Mouse (Mus musculus) embryonic facial prominence, embryonic 15.5 days (tissue): ENCODE data around the gene Mocs1. TPM values are rescaled to one million over a fixed set of nuclear protein-coding genes. Genes with fewer than 3 reads are reported as not detected.

ENCODE experiments used
- ATAC-seq: fragments of 200-750 bp; cut with Nextera tagmentation; 2 replicates; pipeline ENCODE4 v1.8.0; 2017; ENCODE audit warnings: low read depth, moderate TSS enrichment; ENCODE audit not compliant: insufficient number of reproducible peaks, low FRiP score, low TSS enrichment
- H3K27ac ChIP-seq: fragments of 300-500 bp; sonication (generic); replicated peaks from 2 replicates; pipeline ENCODE4 v1.5.1; 2015; ENCODE audit warnings: mild to moderate bottlenecking, inconsistent platforms
- H3K27me3 ChIP-seq: fragments of 300-500 bp; sonication (generic); 2 replicates; pipeline ENCODE4 v1.6.1; 2015; ENCODE audit warnings: inconsistent platforms
- H3K36me3 ChIP-seq: fragments of 300-500 bp; sonication (generic); 2 replicates; pipeline ENCODE4 v1.6.1; 2015; ENCODE audit warnings: mild to moderate bottlenecking, inconsistent platforms
- H3K4me1 ChIP-seq: fragments of 300-500 bp; sonication (generic); 2 replicates; pipeline ENCODE4 v1.6.1; 2015; ENCODE audit warnings: inconsistent platforms
- H3K4me2 ChIP-seq: fragments of 300-500 bp; sonication (generic); replicated peaks from 2 replicates; pipeline ENCODE4 v1.6.1; 2015; ENCODE audit warnings: mild to moderate bottlenecking, inconsistent platforms
- H3K4me3 ChIP-seq: fragments of 300-500 bp; sonication (generic); replicated peaks from 2 replicates; pipeline ENCODE4 v1.5.1; 2015; ENCODE audit warnings: mild to moderate bottlenecking, inconsistent platforms
- H3K9ac ChIP-seq: fragments of 300-500 bp; sonication (generic); 2 replicates; pipeline ENCODE4 v1.6.1; 2015; ENCODE audit warnings: inconsistent platforms
- H3K9me3 ChIP-seq: fragments of 300-500 bp; sonication (generic); replicated peaks from 2 replicates; pipeline ENCODE4 v1.6.1; 2016; ENCODE audit warnings: inconsistent platforms
- WGBS: fragments of 180-500 bp; shearing (Covaris S2); methylation state at CpG from one replicate; pipeline ENCODE4 v1.1.7; 2015; 5-methylcytosine and 5-hydroxymethylcytosine counted together
- polyA plus RNA-seq: library from polyadenylated mRNA; unstranded; fragments of >200 nt; fragmentation: Nextera tagmentation; extraction: Ambion mirVana; gene quantifications from 2 replicates; pipeline ENCODE4 v1.2.1, GENCODE M21; 2015

Gene Mocs1
- 9.7 and 11.3 TPM in 2 replicates for polyA plus RNA-seq

DNA sequence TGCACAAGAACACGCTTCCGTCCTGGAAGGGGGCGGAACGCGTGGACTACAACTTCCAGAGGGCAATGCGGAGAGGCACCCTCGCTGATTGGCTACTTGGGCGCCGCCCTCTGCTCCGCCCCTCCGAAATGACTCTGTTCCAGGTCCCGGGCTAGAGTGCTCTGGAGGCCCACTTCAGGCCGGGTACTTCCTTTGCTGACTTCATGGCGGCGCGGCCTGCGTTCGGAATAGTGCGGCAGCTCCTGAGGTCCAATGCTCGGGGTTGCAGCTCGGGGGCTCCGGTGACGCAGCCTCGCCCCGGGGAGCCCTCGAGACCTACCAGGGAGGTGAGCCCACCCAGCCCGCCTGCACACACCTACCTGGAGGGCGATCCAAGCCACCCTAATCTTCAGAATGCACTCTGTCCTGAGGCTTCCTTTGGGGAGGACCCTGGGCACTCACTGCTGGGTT lies at the start of gene Mocs1:
Gene Mocs1, plus strand, starts transcription at position 124 of the 450 bp plus-strand sequence.
- H3K27ac ChIP-seq: peak within 1 kb of the TSS; percentile 80
- WGBS: 1% methylated on average over 28 of the region's 28 CpGs
- ATAC-seq: peak; percentile 97
- H3K36me3 ChIP-seq: no peaks in the 10 kb centered on the region; the same call in 1 of the 2 replicates
- peak within 1 kb of the TSS; percentile 84 for H3K4me2 ChIP-seq
- H3K4me3 ChIP-seq: peak within 1 kb of the TSS; percentile 86
- peak within 1 kb of the TSS; percentile 87 for H3K9ac ChIP-seq
- no peaks in the 10 kb centered on the region for H3K9me3 ChIP-seq
- H3K27me3 ChIP-seq: no peaks in the 10 kb centered on the region
- H3K4me1 ChIP-seq: peaks cover 38% of the 10 kb centered on the region

DNA sequence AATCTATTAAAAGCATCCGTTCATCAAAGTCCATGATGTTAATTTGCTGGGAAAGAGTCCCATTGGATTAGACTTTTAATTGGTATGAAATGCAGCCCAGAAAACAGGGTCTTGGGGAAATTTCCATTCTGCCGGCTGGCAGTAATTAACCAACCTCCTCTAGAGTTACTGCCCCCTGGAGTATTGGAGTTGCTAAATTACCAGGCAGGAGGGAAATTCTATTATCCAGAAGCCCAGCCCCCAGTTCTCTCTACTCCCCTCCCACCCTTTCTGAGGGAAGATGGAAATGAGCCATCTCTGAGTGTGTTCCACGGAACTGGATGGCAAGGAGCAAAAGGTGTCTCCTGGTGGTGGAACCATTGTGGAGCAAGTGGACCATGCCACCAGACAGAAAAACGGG lies 48.5 kb upstream of the Mocs1 start:
- Histone ChIP-seq H3K27me3 (no peaks in the 10 kb centered on the region), H3K27ac (no peak overlapping the region), H3K4me1 (0 out of 2 replicates have a peak, but pooled peaks cover 4% of the 10 kb centered on the region), H3K4me3 (no peak overlapping the region), H3K9ac (no peak overlapping the region), H3K9me3 (no peaks in the 10 kb centered on the region), H3K4me2 (no peak overlapping the region), H3K36me3 (no peaks in the 10 kb centered on the region)
- 56% methylated on average over 4 of the region's 4 CpGs for WGBS
- no peak for ATAC-seq

DNA sequence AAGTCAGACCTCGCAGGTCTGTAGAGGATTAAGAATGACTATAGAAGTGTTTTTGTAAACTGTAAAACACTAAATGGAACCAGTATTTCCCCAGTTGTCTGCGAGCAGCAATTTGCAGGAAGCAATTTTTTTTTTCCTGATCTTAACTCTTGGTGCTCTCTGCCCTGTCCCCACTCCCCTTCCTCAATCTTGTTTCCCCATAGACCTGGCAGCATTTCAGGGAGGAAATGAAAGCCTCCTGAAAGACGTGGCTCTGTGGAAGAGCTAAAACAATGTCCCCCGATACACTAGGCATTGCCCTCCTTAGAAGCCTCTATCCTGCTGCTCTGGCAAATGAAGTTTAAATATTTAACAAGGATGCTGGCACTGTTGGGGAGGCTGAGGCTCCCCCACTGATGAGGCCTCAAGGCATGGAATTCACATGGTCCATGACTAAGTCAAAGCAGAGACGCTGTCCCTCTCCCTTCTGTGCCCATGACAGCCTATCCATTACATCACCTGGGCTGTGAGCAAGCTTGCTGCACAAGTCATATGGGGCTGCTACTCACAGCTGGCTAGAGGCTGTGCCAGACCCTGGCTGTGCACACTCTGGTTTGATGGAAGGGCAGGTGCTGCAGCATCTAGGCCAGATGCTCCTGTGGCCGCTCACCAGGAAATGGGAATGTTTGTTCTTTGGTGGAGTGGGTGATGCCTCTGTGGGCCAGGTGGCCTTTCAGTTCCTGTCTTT lies 43.8 kb upstream of the Mocs1 start:
- Histone ChIP-seq H3K27me3 (no peaks in the 10 kb centered on the region), H3K27ac (peak overlapping the region; percentile 13; the same call in 1 of the 2 replicates), H3K9me3 (no peaks in the 10 kb centered on the region), H3K4me2 (no peak overlapping the region), H3K4me3 (no peak overlapping the region), H3K36me3 (no peaks in the 10 kb centered on the region), H3K9ac (no peak overlapping the region), H3K4me1 (0 out of 2 replicates have a peak, but pooled peaks cover 5% of the 10 kb centered on the region)
- ATAC-seq: peak; percentile 80
- 24% methylated on average over 6 of the region's 6 CpGs for WGBS

DNA sequence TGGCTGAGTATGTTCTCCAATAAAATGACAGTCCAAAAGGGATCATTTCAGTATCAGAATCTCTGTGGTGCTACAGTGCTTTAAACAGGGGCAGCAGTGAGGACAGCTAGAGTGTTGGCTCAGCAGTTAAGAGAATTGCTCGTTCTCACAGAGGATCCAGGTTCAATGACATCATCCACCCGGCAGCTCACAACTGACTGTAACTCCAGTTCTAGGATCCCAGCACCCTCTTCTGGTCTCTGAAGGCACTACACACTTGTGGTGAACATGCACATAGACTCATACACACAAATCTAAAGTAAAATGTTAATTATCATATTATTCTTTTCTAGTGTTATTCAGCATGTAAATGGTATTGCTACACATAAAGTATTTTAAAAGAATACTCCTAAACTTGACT lies 40.4 kb upstream of the Mocs1 start:
- H3K27ac ChIP-seq: no peak overlapping the region
- no peaks in the 10 kb centered on the region for H3K27me3 ChIP-seq
- 0 out of 2 replicates have a peak, but pooled peaks cover 5% of the 10 kb centered on the region for H3K4me1 ChIP-seq
- no peaks in the 10 kb centered on the region for H3K36me3 ChIP-seq
- no peak overlapping the region for H3K4me3 ChIP-seq
- no peak for ATAC-seq
- H3K9ac ChIP-seq: no peak overlapping the region
- WGBS: 96% methylated on average over 2 of the region's 2 CpGs
- H3K9me3 ChIP-seq: no peaks in the 10 kb centered on the region
- no peak overlapping the region for H3K4me2 ChIP-seq

DNA sequence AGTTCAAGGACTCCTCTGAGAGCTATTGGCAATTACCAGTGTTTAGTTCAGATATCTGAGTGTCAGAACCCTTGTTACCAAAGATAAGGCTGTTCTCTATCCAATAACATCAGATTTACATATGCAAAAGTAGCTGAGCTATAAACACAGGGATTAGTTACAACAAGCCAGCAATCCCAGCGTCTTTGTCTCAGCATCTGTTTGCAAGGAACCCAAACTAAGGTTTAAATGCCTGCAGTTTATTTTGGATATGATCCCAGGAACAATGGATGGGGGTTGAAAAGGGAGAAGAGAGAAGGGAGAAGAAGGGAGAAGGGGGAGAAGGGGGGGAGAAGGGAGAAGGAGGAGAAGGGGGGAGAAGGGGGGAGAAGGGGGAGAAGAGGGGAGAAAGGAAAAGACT lies 35.4 kb upstream of the Mocs1 start:
- 0% methylated on average over 1 of the region's 1 CpGs for WGBS
- Histone ChIP-seq H3K4me1 (no peaks in the 10 kb centered on the region), H3K9ac (no peak overlapping the region), H3K27ac (0 out of 2 replicates have a peak overlapping the region, but pooled peaks have one; percentile 22), H3K9me3 (no peaks in the 10 kb centered on the region), H3K4me2 (no peak overlapping the region), H3K27me3 (no peaks in the 10 kb centered on the region), H3K36me3 (no peaks in the 10 kb centered on the region), H3K4me3 (no peak overlapping the region)
- no peak for ATAC-seq

DNA sequence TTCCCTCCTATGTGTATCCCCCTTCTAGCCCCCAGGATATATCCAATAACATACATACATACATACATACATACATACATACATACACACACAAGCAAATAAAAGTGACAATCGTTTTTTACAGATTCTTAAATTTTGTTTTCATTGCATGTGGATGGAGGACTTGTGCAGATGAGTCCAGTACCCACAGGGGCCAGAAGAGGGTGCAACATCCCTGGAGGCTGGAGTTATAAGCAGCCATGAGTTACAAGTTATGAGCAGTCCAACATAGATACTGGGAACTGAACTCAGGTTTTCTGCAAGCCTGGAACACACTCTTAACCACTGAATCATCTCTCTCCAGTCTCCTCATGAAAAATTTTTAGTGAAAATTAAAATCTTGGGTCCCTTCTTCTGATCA lies 33.3 kb upstream of the Mocs1 start:
- Histone ChIP-seq H3K4me1 (no peaks in the 10 kb centered on the region), H3K9ac (no peak overlapping the region), H3K36me3 (no peaks in the 10 kb centered on the region), H3K27me3 (no peaks in the 10 kb centered on the region), H3K4me2 (no peak overlapping the region), H3K4me3 (no peak overlapping the region), H3K27ac (no peak overlapping the region), H3K9me3 (no peaks in the 10 kb centered on the region)
- ATAC-seq: no peak
- 55% methylated on average over 1 of the region's 1 CpGs for WGBS

DNA sequence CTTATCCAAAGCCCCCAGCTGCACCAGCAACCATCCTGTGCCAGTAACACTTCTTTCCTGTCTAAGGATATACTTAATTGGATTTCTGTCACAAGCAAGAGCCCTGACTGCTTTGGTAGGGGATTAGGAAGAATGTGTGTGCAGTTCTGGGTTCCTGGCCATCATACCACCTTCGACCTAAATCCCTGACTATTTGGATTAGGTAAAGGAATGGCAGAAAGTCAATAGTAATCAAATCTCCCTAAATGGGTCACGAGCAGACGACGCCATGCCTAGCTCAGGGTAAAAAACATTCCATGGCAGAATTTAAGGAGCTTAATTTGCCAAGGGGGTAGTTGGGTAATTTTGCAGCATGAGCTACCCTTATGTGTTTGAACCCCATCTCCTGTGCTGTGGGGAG lies 28.6 kb upstream of the Mocs1 start:
- Histone ChIP-seq H3K9me3 (no peaks in the 10 kb centered on the region), H3K36me3 (no peaks in the 10 kb centered on the region), H3K27ac (no peak overlapping the region), H3K4me1 (no peaks in the 10 kb centered on the region), H3K4me2 (no peak overlapping the region), H3K4me3 (no peak overlapping the region), H3K27me3 (no peaks in the 10 kb centered on the region), H3K9ac (no peak overlapping the region)
- WGBS: 71% methylated on average over 4 of the region's 4 CpGs
- ATAC-seq: no peak

DNA sequence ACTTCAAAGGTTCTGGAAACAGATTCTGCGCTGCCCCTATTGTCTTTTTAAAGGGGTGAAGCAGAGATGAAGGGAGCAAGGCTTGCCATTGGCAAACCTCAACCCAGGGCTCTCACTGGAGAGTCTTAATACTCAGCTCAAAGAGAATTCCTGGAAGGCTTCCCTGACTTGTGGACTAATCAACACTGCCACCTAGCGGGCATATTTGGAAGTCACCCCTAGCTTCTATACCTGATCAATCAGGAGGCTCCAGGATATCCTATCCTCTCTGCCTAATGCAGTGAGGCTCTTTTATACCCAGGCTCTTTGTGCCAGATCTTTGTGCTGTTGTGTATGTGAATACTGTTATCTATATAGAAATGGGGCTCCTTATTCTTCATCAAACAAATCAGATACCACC lies 28.0 kb upstream of the Mocs1 start:
- no peak overlapping the region for H3K27ac ChIP-seq
- no peaks in the 10 kb centered on the region for H3K9me3 ChIP-seq
- no peak overlapping the region for H3K4me2 ChIP-seq
- ATAC-seq: no peak
- no peak overlapping the region for H3K4me3 ChIP-seq
- no peak overlapping the region for H3K9ac ChIP-seq
- no peaks in the 10 kb centered on the region for H3K4me1 ChIP-seq
- 0% methylated on average over 2 of the region's 2 CpGs for WGBS
- no peaks in the 10 kb centered on the region for H3K27me3 ChIP-seq
- no peaks in the 10 kb centered on the region for H3K36me3 ChIP-seq

DNA sequence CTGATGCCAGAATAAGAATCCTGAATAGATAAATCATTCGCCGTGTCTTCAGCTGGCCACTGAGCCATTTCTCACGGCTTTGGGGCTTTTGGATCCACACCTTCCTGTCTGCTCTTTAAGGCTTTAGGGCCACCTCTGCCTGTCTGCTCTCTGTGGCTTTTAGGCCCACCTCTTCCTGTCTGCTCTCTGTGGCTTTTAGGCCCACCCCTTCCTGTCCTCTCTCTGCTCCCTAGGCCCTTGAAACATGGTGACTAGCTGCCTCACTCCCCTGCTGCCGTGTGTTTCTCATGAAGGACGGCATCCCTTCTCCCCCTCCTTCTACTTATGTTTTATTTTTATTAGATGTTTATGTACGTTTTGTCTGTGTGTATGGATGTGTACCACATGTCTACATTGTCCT lies 25.0 kb upstream of the Mocs1 start:
- no peak overlapping the region for H3K9ac ChIP-seq
- 70% methylated on average over 6 of the region's 6 CpGs for WGBS
- ATAC-seq: no peak
- H3K4me3 ChIP-seq: no peak overlapping the region
- no peaks in the 10 kb centered on the region; the same call in 1 of the 2 replicates for H3K27me3 ChIP-seq
- no peaks in the 10 kb centered on the region for H3K4me1 ChIP-seq
- no peaks in the 10 kb centered on the region for H3K9me3 ChIP-seq
- no peak overlapping the region for H3K4me2 ChIP-seq
- H3K36me3 ChIP-seq: no peaks in the 10 kb centered on the region
- H3K27ac ChIP-seq: no peak overlapping the region

DNA sequence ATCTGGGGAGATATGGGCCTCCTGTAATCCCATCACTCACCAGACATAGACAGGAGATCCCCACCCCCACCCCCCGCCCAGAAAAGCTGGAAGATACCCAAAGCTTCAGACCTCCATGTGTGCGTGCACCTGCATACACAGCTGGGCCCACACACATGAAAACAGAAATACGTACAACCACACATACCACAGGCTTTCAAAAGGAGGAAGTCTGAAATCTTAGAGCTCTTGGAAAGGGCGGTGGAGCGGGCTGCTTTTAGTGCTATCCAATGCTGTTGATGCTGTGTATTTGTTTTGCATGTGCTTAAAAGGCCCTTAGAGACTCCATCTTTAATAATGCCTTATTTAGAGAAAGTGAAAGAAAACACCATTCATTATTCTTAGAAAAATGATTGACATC lies 22.2 kb upstream of the Mocs1 start:
- 59% methylated on average over 5 of the region's 5 CpGs for WGBS

DNA sequence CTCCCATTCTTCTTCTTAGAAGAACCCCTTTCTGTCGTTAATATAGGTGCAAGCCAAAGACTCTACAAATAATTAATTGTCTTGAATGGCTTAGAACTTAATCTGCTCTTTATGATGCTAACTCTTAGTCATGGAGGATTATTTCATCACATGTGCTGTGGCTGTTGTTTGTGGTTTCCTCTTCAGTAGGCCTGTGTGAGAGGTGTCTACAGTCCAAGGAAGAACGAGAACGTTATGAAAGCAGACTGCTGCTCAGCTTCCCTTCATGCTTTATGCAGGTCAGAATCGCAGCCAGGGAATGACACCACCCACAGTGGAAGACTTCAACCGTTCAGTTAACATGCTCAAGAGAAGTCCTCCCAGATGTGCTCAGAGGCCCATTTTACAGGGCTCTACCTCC lies 15.2 kb upstream of the Mocs1 start:
- no peak overlapping the region for H3K4me2 ChIP-seq
- no peak overlapping the region for H3K4me3 ChIP-seq
- H3K4me1 ChIP-seq: no peaks in the 10 kb centered on the region
- no peaks in the 10 kb centered on the region; the same call in 1 of the 2 replicates for H3K27me3 ChIP-seq
- ATAC-seq: no peak
- no peaks in the 10 kb centered on the region for H3K9me3 ChIP-seq
- H3K9ac ChIP-seq: no peak overlapping the region
- H3K36me3 ChIP-seq: no peaks in the 10 kb centered on the region
- 78% methylated on average over 5 of the region's 5 CpGs for WGBS
- no peak overlapping the region for H3K27ac ChIP-seq

More for the DNA sequence above, 22.2 kb upstream of the Mocs1 start:
- H3K9me3 ChIP-seq: no peaks in the 10 kb centered on the region
- ATAC-seq: no peak
- H3K36me3 ChIP-seq: no peaks in the 10 kb centered on the region
- no peak overlapping the region for H3K9ac ChIP-seq
- H3K27ac ChIP-seq: no peak overlapping the region
- no peaks in the 10 kb centered on the region for H3K4me1 ChIP-seq
- H3K4me2 ChIP-seq: no peak overlapping the region
- H3K27me3 ChIP-seq: no peaks in the 10 kb centered on the region; the same call in 1 of the 2 replicates
- no peak overlapping the region for H3K4me3 ChIP-seq

DNA sequence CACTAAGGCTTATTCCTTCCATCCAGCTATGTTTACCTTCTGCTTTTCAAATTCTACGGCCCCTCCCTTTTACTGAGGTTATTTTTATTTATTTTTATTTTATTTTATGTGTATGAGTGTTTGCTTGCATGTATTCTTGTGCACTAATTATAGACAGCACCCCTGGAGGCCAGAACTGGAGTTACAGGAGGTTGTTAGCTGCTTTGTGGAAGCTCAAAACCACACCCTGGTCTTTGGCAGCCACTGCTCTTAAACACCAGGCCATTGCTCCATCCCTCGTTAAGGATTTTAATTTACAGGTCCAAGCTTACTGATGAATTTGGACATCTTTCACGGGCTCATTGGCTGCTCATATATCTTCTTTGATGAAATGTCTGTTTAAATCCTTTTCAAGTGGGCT lies 14.6 kb upstream of the Mocs1 start:
- no peak for ATAC-seq
- no peaks in the 10 kb centered on the region for H3K36me3 ChIP-seq
- H3K4me1 ChIP-seq: no peaks in the 10 kb centered on the region
- 56% methylated on average over 3 of the region's 3 CpGs for WGBS
- no peaks in the 10 kb centered on the region for H3K27me3 ChIP-seq
- H3K27ac ChIP-seq: no peak overlapping the region
- no peak overlapping the region for H3K9ac ChIP-seq
- H3K4me3 ChIP-seq: no peak overlapping the region
- H3K9me3 ChIP-seq: no peaks in the 10 kb centered on the region
- H3K4me2 ChIP-seq: no peak overlapping the region
